Mouse (Mus musculus): ENCODE data around the gene Spag5.
A peak's percentile ranks its signal among the peaks of the same experiment; 100 is the strongest.

DNA sequence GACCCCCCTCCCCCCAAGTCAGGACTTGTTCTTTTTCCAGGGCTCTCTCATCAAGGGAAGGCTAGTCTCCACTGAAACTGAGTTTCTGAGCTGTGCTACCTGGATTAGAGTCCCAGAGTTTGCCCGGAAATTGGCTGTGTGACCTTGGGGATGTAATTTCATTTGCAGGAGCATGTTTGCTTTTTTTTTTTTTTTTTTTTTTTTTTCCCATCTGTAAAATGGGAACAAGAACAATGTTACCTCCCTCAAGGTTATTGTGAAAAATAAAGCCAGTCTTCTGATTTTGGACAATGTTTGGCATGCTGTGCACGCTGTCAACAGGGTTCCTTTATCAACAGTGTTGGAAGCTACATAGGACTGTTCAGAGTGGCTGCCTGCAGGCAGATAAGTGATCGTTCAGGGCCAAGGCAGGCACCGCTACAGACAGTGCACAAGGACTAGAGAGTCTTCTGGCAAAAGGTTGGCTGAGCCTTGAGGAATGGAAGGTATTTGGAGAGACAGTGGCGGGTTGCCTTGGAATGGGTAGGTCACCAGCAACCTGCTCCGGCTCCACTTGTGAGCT is 43.1 kb downstream of the Spag5 start:
- TF ChIP-seq CTCF (IDR thresholded peaks at IDR 0.05; ENCODE audit: low read depth) = no peak
- TF ChIP-seq EP300 (IDR thresholded peaks at IDR 0.05; ENCODE audit: low read depth) = peak; percentile 58

Data from liver, embryonic 14.5 days (tissue).